23 mouse cellular contexts compared by ENCODE assay signal in genomic region chr11:115516942-115517341, GRCm38 (mm10). TPM values are rescaled to one million over a fixed set of nuclear protein-coding genes. Genes with fewer than 3 reads are reported as not detected.
DNase-seq lines count a peak whose midpoint lies in the region; ATAC-seq lines count a peak whose summit lies in the region.
"Had no signal": no experiment of that assay in that cellular context is flagged by ENCODE, and none has a peak within 500 bp of the region (broad histone marks: within the 10 kb centered on the region; RNA-seq: fewer than 3 reads in every experiment).

No protein-coding gene starts in this region.

- no peak overlapping the region for H3K4me2 ChIP-seq in intestine, embryonic 16.5 days (ENCODE audit: low read depth, low read length)
- H3K4me2 ChIP-seq: embryonic facial prominence, embryonic 12.5 days; forebrain, embryonic 13.5 days; forebrain, embryonic 15.5 days had no signal

- ATAC-seq in intestine, embryonic 16.5 days: no peak
- ATAC-seq: activated CD4-positive, CD25-positive, alpha-beta regulatory T cell, adult 4 months; CD4-positive, CD25-positive, alpha-beta regulatory T cell, adult 4 months; forebrain, embryonic 13.5 days; forebrain, embryonic 15.5 days; Patski had no signal

- 79% methylated on average over 5 of the region's 5 CpGs for WGBS in intestine, embryonic 16.5 days

- H3K9me3 ChIP-seq in intestine, embryonic 16.5 days (ENCODE audit: control insufficient read depth, low read length): no peaks in the 10 kb centered on the region
- H3K9me3 ChIP-seq: embryonic facial prominence, embryonic 10.5 days; embryonic facial prominence, embryonic 12.5 days; forebrain, embryonic 13.5 days; forebrain, embryonic 15.5 days; G1E had no signal

- H3K27me3 ChIP-seq in intestine, embryonic 16.5 days (replicated peaks; ENCODE audit: control insufficient read depth, insufficient read depth, low read length): no peaks in the 10 kb centered on the region
- H3K27me3 ChIP-seq: CH12.LX; embryonic facial prominence, embryonic 12.5 days; forebrain, embryonic 13.5 days; forebrain, embryonic 15.5 days; Patski had no signal

- H3K36me3 ChIP-seq in intestine, embryonic 16.5 days (ENCODE audit: control insufficient read depth, insufficient read depth, low read length): no peaks in the 10 kb centered on the region

- H3K4me3 ChIP-seq in intestine, embryonic 16.5 days (ENCODE audit: low read length): no peak overlapping the region
- H3K4me3 ChIP-seq: embryonic facial prominence, embryonic 10.5 days; embryonic facial prominence, embryonic 12.5 days; forebrain, embryonic 13.5 days; forebrain, embryonic 15.5 days had no signal

- intact Hi-C loops in heart, postnatal 25 days (cut with DNase I): no loop called here

- DNase-seq in gastrocnemius, adult 18-20 months (ENCODE audit: low spot score): peak; percentile 35
- no peak for DNase-seq in gastrocnemius, postnatal 4 days (ENCODE audit: low spot score in 2 of 2)
- DNase-seq in heart, adult 11 months: peak; percentile 80
- no peak for DNase-seq in heart, postnatal 25 days (ENCODE audit: low spot score)
- DNase-seq: adrenal gland, adult 8-10 months; adrenal gland, postnatal 14 days; adrenal gland, postnatal 36 days; B cell, adult 2 months; cerebellum, adult 11-12 months; cerebellum, adult 2 months; cerebellum, adult 9-10 months; cerebellum, postnatal 10 days; cerebellum, postnatal 25 days had no signal

- H3K9ac ChIP-seq in intestine, embryonic 16.5 days (ENCODE audit: low read depth, low read length): no peak overlapping the region
- H3K9ac ChIP-seq: embryonic facial prominence, embryonic 12.5 days; forebrain, embryonic 13.5 days; forebrain, embryonic 15.5 days had no signal

- no peak overlapping the region for H3K27ac ChIP-seq in intestine, embryonic 16.5 days (ENCODE audit: low read length)
- H3K27ac ChIP-seq: embryonic facial prominence, embryonic 10.5 days; embryonic facial prominence, embryonic 12.5 days; forebrain, embryonic 13.5 days; forebrain, embryonic 15.5 days had no signal

- peaks cover 8% of the 10 kb centered on the region for H3K4me1 ChIP-seq in intestine, embryonic 16.5 days (ENCODE audit: control insufficient read depth, insufficient read depth, low read length)

RNA-seq across cellular contexts. Expression of gene Jpt1, which starts 2.8 kb away (rescaled TPM):
- 10 to 100 TPM; 49.7 to 52.4 TPM for total RNA-seq in gastrocnemius, adult 18-20 months (2021)
- 100 to 1,000 TPM; 251 to 285 TPM for total RNA-seq in gastrocnemius, postnatal 4 days (2021)
- total RNA-seq in heart, postnatal 25 days (2021): 100 to 1,000 TPM; 121 to 135 TPM
- polyA plus RNA-seq in intestine, embryonic 16.5 days (2015; fragmentation: Nextera tagmentation; extraction: Ambion mirVana): 454 and 496 TPM in 2 replicates

RNA-seq across cellular contexts. Expression of gene Sumo2, which starts 19.1 kb away (rescaled TPM):
- 100 to 1,000 TPM; 146 TPM for total RNA-seq in gastrocnemius, adult 18-20 months (2021)
- 100 to 1,000 TPM; 230 to 244 TPM for total RNA-seq in gastrocnemius, postnatal 4 days (2021)
- 100 to 1,000 TPM; 165 to 177 TPM for total RNA-seq in heart, postnatal 25 days (2021)
- polyA plus RNA-seq in intestine, embryonic 16.5 days (2015; fragmentation: Nextera tagmentation; extraction: Ambion mirVana): 581 and 669 TPM in 2 replicates

RNA-seq across cellular contexts. Expression of gene Nt5c, which starts 25.3 kb away (rescaled TPM):
- 1 to 10 TPM; 6.2 to 6.8 TPM for total RNA-seq in gastrocnemius, adult 18-20 months (2021)
- total RNA-seq in gastrocnemius, postnatal 4 days (2021): 10 to 100 TPM; 20.1 to 23.0 TPM
- 10 to 100 TPM; 13.9 to 14.9 TPM for total RNA-seq in heart, postnatal 25 days (2021)
- 166 and 174 TPM in 2 replicates for polyA plus RNA-seq in intestine, embryonic 16.5 days (2015; fragmentation: Nextera tagmentation; extraction: Ambion mirVana)

RNA-seq across cellular contexts. Expression of gene Armc7, which starts 41.5 kb away (rescaled TPM):
- total RNA-seq in gastrocnemius, adult 18-20 months (2021): 1 to 10 TPM in 1 of 2 experiments, under 1 TPM in 1; 0.82 to 1.3 TPM
- 1 to 10 TPM; 2.1 to 3.4 TPM for total RNA-seq in gastrocnemius, postnatal 4 days (2021)
- total RNA-seq in heart, postnatal 25 days (2021): 1 to 10 TPM; 1.4 to 2.3 TPM
- polyA plus RNA-seq in intestine, embryonic 16.5 days (2015; fragmentation: Nextera tagmentation; extraction: Ambion mirVana): 8.0 and 9.2 TPM in 2 replicates

RNA-seq across cellular contexts. Expression of gene Nup85, which starts 47.3 kb away (rescaled TPM):
- 10 to 100 TPM; 17.8 to 18.0 TPM for total RNA-seq in gastrocnemius, adult 18-20 months (2021)
- total RNA-seq in gastrocnemius, postnatal 4 days (2021): 10 to 100 TPM; 43.4 to 45.2 TPM
- total RNA-seq in heart, postnatal 25 days (2021): 10 to 100 TPM; 20.4 to 25.1 TPM
- polyA plus RNA-seq in intestine, embryonic 16.5 days (2015; fragmentation: Nextera tagmentation; extraction: Ambion mirVana): 115 and 134 TPM in 2 replicates

Comparison
In these comparisons a context has a peak if more than half of its experiments do, and no peak if none do; other contexts are left out.
1. DNase-seq: peak in gastrocnemius, adult 18-20 months (single experiment) and heart, adult 11 months (single experiment); none in gastrocnemius, postnatal 4 days (0 of 2) and heart, postnatal 25 days (single experiment).